Mouse (Mus musculus) left cerebral cortex, postnatal 25 days (tissue): Measurements from ENCODE around the gene Coro6. TPM values are rescaled to one million over a fixed set of nuclear protein-coding genes. Genes with fewer than 3 reads are reported as not detected.
A peak's percentile ranks its signal among the peaks of the same experiment; 100 is the strongest.

Experiments
- DNase-seq, 2 experiments: peaks; one replicate each; pipeline ENCODE4 v3.0.0; 2022; ENCODE audit warnings: low spot score in 2 of 2, mixed read lengths in 1 of 2
- intact Hi-C: fragments of 180-260 bp; cut with DNase I; formaldehyde crosslinking; loops from one replicate; pipeline ENCODE4 v1.15.1; 2025
- total RNA-seq, 2 experiments: library from RNA; stranded (reverse); gene quantifications; 2 replicates each; pipeline ENCODE4 v1.2.3; 2021

The Coro6 gene
- total RNA-seq, 2 experiments from 2014 or later = 31.8 to 36.1 TPM

- intact Hi-C loops = no loop called here
- DNase-seq = no peak
Observed at GRCm38 (mm10) chr11:77461856-77462255, 355 bp upstream of the Coro6 start.

GRCm38 (mm10) chr11:77463101-77463445 lies 862 bp downstream of the Coro6 start:
- intact Hi-C loops = no loop called here
- DNase-seq = no peak

GRCm38 (mm10) chr11:77463786-77464185 lies 1.6 kb downstream of the Coro6 start:
- intact Hi-C loops = no loop called here
- DNase-seq = no peak

GRCm38 (mm10) chr11:77464684-77465083 lies 2.5 kb downstream of the Coro6 start:
- no peak for DNase-seq
- intact Hi-C loops = loop anchor here (5.0 kb wide), 3 partner anchors 38 to 362 kb away; no protein-coding TSS in a partner anchor

- DNase-seq = no peak
- intact Hi-C loops = loop anchor here (5.0 kb wide), 3 partner anchors 37 to 363 kb away; no protein-coding TSS in a partner anchor
Observed at GRCm38 (mm10) chr11:77465111-77465510, 2.9 kb downstream of the Coro6 start.

GRCm38 (mm10) chr11:77466544-77466943 lies 4.3 kb downstream of the Coro6 start:
- intact Hi-C loops = loop anchor here (5.0 kb wide), 3 partner anchors 36 to 364 kb away; no protein-coding TSS in a partner anchor

GRCm38 (mm10) chr11:77467157-77467556 lies 4.9 kb downstream of the Coro6 start:
- intact Hi-C loops = loop anchor here (5.0 kb wide), 3 partner anchors 35 to 365 kb away; no protein-coding TSS in a partner anchor
- DNase-seq = peak; percentile 66 to 68

More at GRCm38 (mm10) chr11:77466544-77466943, 4.3 kb downstream of the Coro6 start:
- DNase-seq = no peak

GRCm38 (mm10) chr11:77467784-77468183 lies 5.6 kb downstream of the Coro6 start:
- intact Hi-C loops = loop anchor here (5.0 kb wide), 3 partner anchors 35 to 365 kb away; no protein-coding TSS in a partner anchor
- DNase-seq = peak; percentile 73 to 81

GRCm38 (mm10) chr11:77468397-77468796 lies 6.2 kb downstream of the Coro6 start:
- intact Hi-C loops = loop anchor here (5.0 kb wide), 3 partner anchors 34 to 366 kb away; no protein-coding TSS in a partner anchor
- no peak for DNase-seq

- intact Hi-C loops = no loop called here
- DNase-seq = no peak
Observed at GRCm38 (mm10) chr11:77471407-77471806, 9.2 kb downstream of the Coro6 start.

GRCm38 (mm10) chr11:77472775-77473174 lies 10.6 kb downstream of the Coro6 start:
- DNase-seq = no peak
- intact Hi-C loops = no loop called here

GRCm38 (mm10) chr11:77476216-77476615 lies 14.0 kb downstream of the Coro6 start:
- no peak for DNase-seq
- intact Hi-C loops = no loop called here

- intact Hi-C loops = no loop called here
- DNase-seq = no peak
Observed at GRCm38 (mm10) chr11:77476895-77477294, 14.7 kb downstream of the Coro6 start.

GRCm38 (mm10) chr11:77483043-77483442 lies 20.8 kb downstream of the Coro6 start:
- DNase-seq = no peak
- intact Hi-C loops = no loop called here

GRCm38 (mm10) chr11:77483510-77484255 lies 21.5 kb downstream of the Coro6 start:
- intact Hi-C loops = no loop called here
- no peak for DNase-seq

GRCm38 (mm10) chr11:77485229-77485628 lies 23.0 kb downstream of the Coro6 start:
- intact Hi-C loops = no loop called here
- DNase-seq = no peak

GRCm38 (mm10) chr11:77486798-77487197 lies 24.6 kb downstream of the Coro6 start:
- intact Hi-C loops = no loop called here
- DNase-seq = no peak

- no peak for DNase-seq
- intact Hi-C loops = no loop called here
Observed at GRCm38 (mm10) chr11:77488771-77489581, 26.8 kb downstream of the Coro6 start.

- intact Hi-C loops = loop anchor here (2.0 to 5.0 kb wide), 2 partner anchors 118 to 135 kb away; partner anchors contain the start of gene Taok1
- peak; percentile 79 to 89 for DNase-seq
Observed at GRCm38 (mm10) chr11:77489591-77490235, 27.5 kb downstream of the Coro6 start, which contains the start of gene Ankrd13b. Gene Ankrd13b (minus strand): TSS chr11:77489678.

- peak in 1 of 2 experiments; percentile 61 for DNase-seq
- intact Hi-C loops = loop anchor here (2.0 to 5.0 kb wide), 2 partner anchors 117 to 134 kb away; partner anchors contain the start of gene Taok1
Observed at GRCm38 (mm10) chr11:77490451-77490850, 28.2 kb downstream of the Coro6 start.
